Mouse (Mus musculus): Measurements from ENCODE around the gene Ubc. TPM values are rescaled to one million over a fixed set of nuclear protein-coding genes. Genes with fewer than 3 reads are reported as not detected.

Ubc gene
- polyA plus RNA-seq, 2 experiments, result 660 to 949 TPM

DNA sequence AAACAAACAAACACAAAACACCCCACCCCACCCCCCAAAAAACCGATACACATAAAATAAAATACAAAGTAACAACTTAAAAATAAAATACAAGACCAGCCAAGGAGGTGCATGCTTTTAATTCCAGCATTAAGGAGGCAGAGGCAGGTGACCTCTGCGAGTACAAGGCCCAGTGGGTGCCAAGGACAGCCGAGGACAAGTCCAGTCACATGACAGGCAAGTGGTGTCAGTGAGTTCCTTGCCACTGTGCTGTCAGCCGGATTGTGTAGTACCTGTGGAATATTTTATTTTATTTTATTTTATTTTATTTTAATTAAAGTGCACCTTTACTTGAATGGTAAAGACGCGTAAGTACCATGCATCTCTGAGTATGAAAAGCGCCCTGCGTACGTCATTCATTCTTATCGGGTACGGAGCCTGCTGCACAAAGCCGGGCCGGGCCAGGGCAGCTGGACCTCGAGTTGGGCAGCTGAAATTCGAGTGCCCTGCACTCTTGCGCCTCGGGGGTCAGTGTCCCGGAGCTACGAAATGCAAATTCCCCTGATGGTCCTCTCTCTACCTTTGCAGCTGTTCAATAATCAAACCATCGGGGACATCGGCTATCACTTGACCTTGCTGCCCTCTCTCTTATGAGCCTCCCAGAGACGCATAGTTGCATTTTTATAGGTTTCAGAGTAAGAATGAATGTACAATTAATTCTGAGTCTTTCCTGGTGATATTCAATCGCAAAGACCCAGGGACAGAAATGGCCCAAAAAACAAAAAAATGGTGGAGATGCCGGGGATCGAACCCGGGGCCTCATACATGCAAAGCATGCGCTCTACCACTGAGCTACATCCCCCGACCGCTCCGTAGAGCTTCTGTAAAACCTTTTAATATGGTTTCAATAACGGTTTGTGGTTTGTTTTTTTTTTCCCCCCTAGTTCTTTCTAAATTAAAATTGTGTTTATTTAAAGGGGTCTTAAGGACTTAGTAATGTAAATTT is 13.8 kb upstream of the Ubc start:
- peaks cover 12% of the 10 kb centered on the region for H3K4me1 ChIP-seq (ENCODE audit: control insufficient read depth, insufficient read depth, low read length)
- TF ChIP-seq POLR2A (IDR thresholded peaks at IDR 0.05; ENCODE audit: borderline replicate concordance, extremely low read depth, insufficient read depth, insufficient read length), result no peak
- no peaks in the 10 kb centered on the region for H3K27me3 ChIP-seq (ENCODE audit: control insufficient read depth, insufficient read depth, low read length)
- WGBS, result 16% methylated on average over 31 of the region's 31 CpGs
- H3K4me2 ChIP-seq (replicated peaks; ENCODE audit: low read depth, low read length, severe bottlenecking), result peak overlapping the region; percentile 51
- 0 out of 2 replicates have a peak, but pooled peaks have one; percentile 25 for ATAC-seq (ENCODE audit: low FRiP score, low read depth)
- no peaks in the 10 kb centered on the region for H3K9me3 ChIP-seq (ENCODE audit: control insufficient read depth, low read length)
- H3K27ac ChIP-seq (replicated peaks; ENCODE audit: low read depth, low read length), result no peak overlapping the region
- peak; percentile 90 for DNase-seq (ENCODE audit: low spot score)
- H3K4me3 ChIP-seq (replicated peaks; ENCODE audit: low read length), result peak overlapping the region; percentile 58
- H3K36me3 ChIP-seq (ENCODE audit: control insufficient read depth, insufficient read depth, low read length), result no peaks in the 10 kb centered on the region
- no peak overlapping the region for H3K9ac ChIP-seq (ENCODE audit: low read depth, low read length, severe bottlenecking)

DNA sequence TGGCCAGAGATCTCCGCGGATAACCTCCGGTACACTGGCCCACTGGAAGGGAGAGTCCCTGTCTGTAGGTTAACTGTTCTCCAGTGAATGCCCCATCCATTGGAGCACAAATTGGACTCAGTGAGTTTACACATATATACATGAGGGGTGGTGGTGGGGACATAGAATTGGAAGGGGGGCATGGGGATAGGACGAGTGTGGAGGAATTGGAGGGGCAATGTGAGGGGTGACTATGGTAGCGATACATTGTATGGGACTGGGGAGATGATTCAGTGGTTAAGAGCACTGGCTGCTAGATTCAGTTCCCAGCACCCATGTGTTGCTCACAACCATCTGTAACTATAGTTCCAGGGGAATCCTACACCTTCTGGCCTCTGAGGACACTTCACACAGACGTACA is 13.0 kb upstream of the Ubc start:
- H3K4me1 ChIP-seq (ENCODE audit: control insufficient read depth, insufficient read depth, low read length), result peaks cover 12% of the 10 kb centered on the region
- H3K4me2 ChIP-seq (replicated peaks; ENCODE audit: low read depth, low read length, severe bottlenecking), result no peak overlapping the region
- WGBS, result 53% methylated on average over 6 of the region's 6 CpGs
- H3K9me3 ChIP-seq (ENCODE audit: control insufficient read depth, low read length), result no peaks in the 10 kb centered on the region
- no peak overlapping the region for H3K4me3 ChIP-seq (replicated peaks; ENCODE audit: low read length)
- H3K27me3 ChIP-seq (ENCODE audit: control insufficient read depth, insufficient read depth, low read length), result no peaks in the 10 kb centered on the region
- no peak overlapping the region for H3K27ac ChIP-seq (replicated peaks; ENCODE audit: low read depth, low read length)
- H3K9ac ChIP-seq (ENCODE audit: low read depth, low read length, severe bottlenecking), result no peak overlapping the region
- H3K36me3 ChIP-seq (ENCODE audit: control insufficient read depth, insufficient read depth, low read length), result no peaks in the 10 kb centered on the region
- ATAC-seq (ENCODE audit: low FRiP score, low read depth) (no peak), DNase-seq (ENCODE audit: low spot score) (no peak)
- TF ChIP-seq POLR2A (IDR thresholded peaks at IDR 0.05; ENCODE audit: borderline replicate concordance, extremely low read depth, insufficient read depth, insufficient read length), result no peak

DNA sequence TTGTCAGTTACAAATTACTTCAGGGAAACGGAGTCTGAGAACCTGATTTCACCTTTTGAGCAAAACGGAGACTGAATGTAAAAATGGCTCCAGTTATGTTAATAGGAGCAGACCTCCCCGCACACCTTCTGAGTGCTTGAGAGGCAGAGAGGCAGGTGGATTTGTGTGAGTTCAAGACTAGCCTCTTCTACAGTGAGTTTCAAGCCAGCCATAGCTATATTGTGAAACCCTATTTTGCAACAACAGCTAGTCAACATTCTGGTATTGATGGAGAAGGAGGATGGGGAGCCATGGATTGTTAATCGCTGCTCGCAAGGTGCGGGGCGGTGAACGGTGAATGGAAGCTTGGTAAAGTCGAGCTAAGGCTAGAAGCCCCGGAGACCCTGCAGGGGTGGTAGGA is 12.5 kb upstream of the Ubc start:
- no peak overlapping the region for H3K4me2 ChIP-seq (replicated peaks; ENCODE audit: low read depth, low read length, severe bottlenecking)
- H3K36me3 ChIP-seq (ENCODE audit: control insufficient read depth, insufficient read depth, low read length), result no peaks in the 10 kb centered on the region
- H3K4me1 ChIP-seq (ENCODE audit: control insufficient read depth, insufficient read depth, low read length), result peaks cover 12% of the 10 kb centered on the region
- WGBS, result 53% methylated on average over 10 of the region's 10 CpGs
- DNase-seq (ENCODE audit: low spot score) (no peak), ATAC-seq (ENCODE audit: low FRiP score, low read depth) (no peak)
- no peak overlapping the region for H3K27ac ChIP-seq (replicated peaks; ENCODE audit: low read depth, low read length)
- TF ChIP-seq POLR2A (IDR thresholded peaks at IDR 0.05; ENCODE audit: borderline replicate concordance, extremely low read depth, insufficient read depth, insufficient read length), result no peak
- no peaks in the 10 kb centered on the region for H3K27me3 ChIP-seq (ENCODE audit: control insufficient read depth, insufficient read depth, low read length)
- no peak overlapping the region for H3K4me3 ChIP-seq (replicated peaks; ENCODE audit: low read length)
- H3K9ac ChIP-seq (ENCODE audit: low read depth, low read length, severe bottlenecking), result no peak overlapping the region
- no peaks in the 10 kb centered on the region for H3K9me3 ChIP-seq (ENCODE audit: control insufficient read depth, low read length)

GRCm38 (mm10) chr5:125400903-125401302 is 10.9 kb upstream of the Ubc start:
- H3K9ac ChIP-seq (ENCODE audit: low read depth, low read length, severe bottlenecking), result no peak overlapping the region
- 68% methylated on average over 7 of the region's 7 CpGs for WGBS
- H3K9me3 ChIP-seq (ENCODE audit: control insufficient read depth, low read length), result no peaks in the 10 kb centered on the region
- no peaks in the 10 kb centered on the region for H3K36me3 ChIP-seq (ENCODE audit: control insufficient read depth, insufficient read depth, low read length)
- peaks cover 5% of the 10 kb centered on the region; the same call in 1 of the 2 replicates for H3K4me1 ChIP-seq (ENCODE audit: control insufficient read depth, insufficient read depth, low read length)
- DNase-seq (ENCODE audit: low spot score) (no peak), ATAC-seq (ENCODE audit: low FRiP score, low read depth) (no peak)
- no peak for TF ChIP-seq POLR2A (IDR thresholded peaks at IDR 0.05; ENCODE audit: borderline replicate concordance, extremely low read depth, insufficient read depth, insufficient read length)
- H3K4me2 ChIP-seq (replicated peaks; ENCODE audit: low read depth, low read length, severe bottlenecking), result no peak overlapping the region
- H3K27ac ChIP-seq (replicated peaks; ENCODE audit: low read depth, low read length), result no peak overlapping the region
- no peaks in the 10 kb centered on the region for H3K27me3 ChIP-seq (ENCODE audit: control insufficient read depth, insufficient read depth, low read length)
- H3K4me3 ChIP-seq (replicated peaks; ENCODE audit: low read length), result no peak overlapping the region

DNA sequence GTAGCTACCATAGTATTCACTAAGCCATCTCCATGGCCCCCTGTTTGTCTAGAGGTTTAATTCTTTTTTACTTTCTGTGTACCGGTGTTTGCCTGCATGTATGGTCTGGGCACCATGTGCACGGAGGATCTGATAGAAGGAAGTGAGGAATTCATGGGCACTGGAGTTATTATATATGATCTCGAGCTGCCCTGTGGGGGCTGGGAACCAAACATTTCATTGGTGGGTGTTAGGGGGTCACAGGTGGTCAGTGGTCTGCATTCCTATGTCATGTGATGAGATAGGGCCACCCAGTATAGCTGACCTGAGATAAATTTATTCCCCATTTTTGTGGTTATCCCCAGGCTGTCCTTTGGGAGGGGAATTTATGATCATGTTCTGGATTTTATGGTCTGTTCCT is 5.0 kb upstream of the Ubc start:
- no peak overlapping the region for H3K9ac ChIP-seq (ENCODE audit: low read depth, low read length, severe bottlenecking)
- no peaks in the 10 kb centered on the region for H3K27me3 ChIP-seq (ENCODE audit: control insufficient read depth, insufficient read depth, low read length)
- no peak overlapping the region for H3K4me3 ChIP-seq (replicated peaks; ENCODE audit: low read length)
- H3K27ac ChIP-seq (replicated peaks; ENCODE audit: low read depth, low read length), result peak overlapping the region; percentile 98
- DNase-seq (ENCODE audit: low spot score) (no peak), ATAC-seq (ENCODE audit: low FRiP score, low read depth) (no peak)
- H3K36me3 ChIP-seq (ENCODE audit: control insufficient read depth, insufficient read depth, low read length), result no peaks in the 10 kb centered on the region
- no peak for TF ChIP-seq POLR2A (IDR thresholded peaks at IDR 0.05; ENCODE audit: borderline replicate concordance, extremely low read depth, insufficient read depth, insufficient read length)
- H3K4me2 ChIP-seq (replicated peaks; ENCODE audit: low read depth, low read length, severe bottlenecking), result peak overlapping the region; percentile 59; the same call in 1 of the 2 replicates
- WGBS, result 48% methylated on average over 3 of the region's 3 CpGs
- peaks cover 21% of the 10 kb centered on the region for H3K4me1 ChIP-seq (ENCODE audit: control insufficient read depth, insufficient read depth, low read length)
- H3K9me3 ChIP-seq (ENCODE audit: control insufficient read depth, low read length), result no peaks in the 10 kb centered on the region
